Mouse (Mus musculus) left cerebral cortex, postnatal 36 days (tissue): ENCODE measurements at regions not wholly inside any gene's neighbourhood (a gene's known extent, or its start where the extent isn't known, plus 50 kb on each side); places are given as distances from the start of the nearest gene placed in this dataset.

Experiments used
- DNase-seq, 2 experiments: peaks; one replicate each; pipeline ENCODE4 v3.0.0; 2021 to 2022; ENCODE audit warnings: low spot score in 2 of 2, mixed read lengths in 1 of 2
- intact Hi-C: fragments of 180-260 bp; cut with DNase I; formaldehyde crosslinking; loops from one replicate; pipeline ENCODE4 v1.15.1; 2025

DNA sequence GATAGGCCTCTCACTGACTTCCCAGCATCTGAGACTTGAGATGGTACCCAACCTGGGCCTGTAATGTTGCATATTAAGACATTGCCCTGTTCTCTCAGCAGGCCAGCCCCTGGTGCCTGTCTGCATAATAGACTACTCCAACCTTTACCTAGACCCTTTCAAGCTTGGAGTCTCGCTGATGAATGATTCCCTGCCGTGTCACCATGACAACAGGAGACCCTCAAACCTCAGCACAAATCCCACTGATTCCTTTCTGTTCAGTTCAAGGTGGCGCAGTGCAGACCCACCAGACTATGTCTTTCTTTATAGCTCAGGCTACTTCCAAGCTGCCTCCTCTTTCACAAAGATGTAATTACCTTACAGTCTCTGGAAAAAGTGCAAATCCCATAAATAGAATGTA lies 172.0 kb downstream of the Dcdc2c start:
- intact Hi-C loops, result no loop called here

DNA sequence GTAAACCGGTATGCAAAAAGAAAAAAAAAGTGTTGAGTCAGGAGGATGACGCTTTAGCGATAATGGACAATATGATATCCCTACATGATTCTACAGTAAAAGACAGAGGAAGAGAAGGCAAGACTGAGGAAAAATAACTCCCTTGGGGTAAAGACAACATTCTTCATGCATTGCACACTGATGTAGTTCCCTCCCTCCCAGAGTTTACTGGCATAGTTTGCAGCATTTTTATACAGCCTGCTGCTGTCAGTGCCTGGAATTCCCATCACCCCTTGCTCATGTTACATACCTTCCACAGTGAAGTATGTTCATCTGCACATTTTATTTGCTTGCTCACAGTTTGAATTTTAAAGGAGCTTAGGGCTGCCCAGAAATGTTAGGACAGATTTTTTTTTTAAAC lies 174.2 kb downstream of the Dcdc2c start:
- intact Hi-C loops, result no loop called here
- DNase-seq, result no peak

More for the DNA sequence above, 172.0 kb downstream of the Dcdc2c start:
- no peak for DNase-seq

GRCm38 (mm10) chr12:28377373-28377772 lies 174.8 kb downstream of the Dcdc2c start:
- DNase-seq, result no peak
- intact Hi-C loops, result no loop called here

GRCm38 (mm10) chr12:28376770-28377169 lies 175.4 kb downstream of the Dcdc2c start:
- intact Hi-C loops, result no loop called here
- no peak for DNase-seq

GRCm38 (mm10) chr12:28365304-28365703 lies 186.9 kb downstream of the Dcdc2c start:
- no peak for DNase-seq
- intact Hi-C loops, result no loop called here

DNA sequence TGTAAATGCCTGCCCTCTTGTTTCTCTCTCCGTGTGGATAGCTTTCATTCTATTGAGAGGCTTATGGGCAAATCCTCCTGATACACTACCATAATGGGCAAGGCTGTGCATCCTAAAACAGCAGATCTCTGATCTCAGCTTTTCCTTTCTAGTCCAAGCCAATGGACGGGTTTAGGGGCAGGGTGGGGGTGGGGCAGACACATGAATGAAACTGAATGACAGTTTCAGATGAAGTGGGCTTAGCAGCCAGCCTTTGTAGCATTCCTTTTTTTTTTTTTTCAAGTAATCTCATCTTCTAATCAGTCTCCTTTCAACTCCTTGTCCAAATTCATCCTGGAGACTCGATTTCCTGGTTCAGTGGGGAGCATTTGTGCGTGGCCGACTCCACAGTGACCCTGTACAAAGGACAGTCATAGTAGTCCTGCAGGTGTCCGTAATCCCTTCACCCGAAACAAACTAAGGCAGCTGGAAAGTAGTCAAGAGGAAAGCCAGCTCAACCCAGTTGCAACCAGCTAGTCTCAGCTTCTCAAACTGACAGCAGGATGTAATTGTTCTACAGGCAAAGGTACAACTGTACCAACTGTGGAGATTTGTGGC lies 193.4 kb downstream of the Dcdc2c start:
- intact Hi-C loops, result no loop called here

DNA sequence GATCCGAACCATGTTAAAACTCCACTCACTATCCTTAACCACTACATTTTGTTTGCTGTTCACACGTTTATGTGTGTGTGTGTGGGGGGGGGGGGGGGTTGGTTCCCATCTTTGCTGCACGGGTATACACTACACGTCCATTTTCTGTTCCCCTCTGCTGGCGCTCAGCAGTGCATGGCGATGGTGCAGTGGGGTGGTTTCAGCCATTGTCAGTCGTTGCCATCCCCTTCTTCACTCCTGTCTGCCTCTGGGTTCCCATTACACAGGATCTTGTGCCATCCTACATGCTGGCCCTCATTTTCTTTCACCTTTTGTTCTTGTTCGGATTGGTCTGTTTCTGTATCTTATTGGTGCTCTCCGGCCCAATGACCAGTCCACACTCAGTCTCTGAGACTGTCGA lies 194.4 kb downstream of the Dcdc2c start:
- DNase-seq, result no peak
- intact Hi-C loops, result no loop called here

More for the DNA sequence above, 193.4 kb downstream of the Dcdc2c start:
- DNase-seq, result no peak

- DNase-seq, result no peak
- intact Hi-C loops, result no loop called here
These were observed 199.1 kb downstream of the Dcdc2c start for GRCm38 (mm10) chr12:28353140-28353539.

- intact Hi-C loops, result no loop called here
- no peak for DNase-seq
These were observed 199.6 kb downstream of the Dcdc2c start for GRCm38 (mm10) chr12:28352571-28352970.

DNA sequence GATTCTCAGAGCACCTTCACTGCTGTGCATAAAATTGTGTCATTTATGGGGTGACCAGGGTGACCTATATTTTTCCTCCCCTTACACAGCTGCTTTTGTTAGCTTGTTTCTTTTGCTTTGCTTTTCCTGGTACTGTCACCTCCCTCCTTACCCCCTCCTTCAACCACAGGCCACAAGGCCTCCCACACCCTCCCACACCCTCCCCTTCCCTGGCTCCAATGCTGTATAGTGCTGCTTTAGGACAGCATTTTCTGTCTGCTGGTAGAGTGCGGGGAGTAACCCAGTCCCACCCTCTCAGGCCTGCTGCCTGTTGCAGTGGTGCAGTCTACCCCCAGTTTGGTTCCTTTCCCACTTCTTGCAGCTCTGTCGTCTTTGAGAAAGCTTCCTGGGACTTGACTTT lies 209.5 kb downstream of the Dcdc2c start:
- intact Hi-C loops, result no loop called here
- no peak for DNase-seq

GRCm38 (mm10) chr12:28332591-28332990 lies 219.6 kb downstream of the Dcdc2c start:
- intact Hi-C loops, result no loop called here
- DNase-seq, result no peak

DNA sequence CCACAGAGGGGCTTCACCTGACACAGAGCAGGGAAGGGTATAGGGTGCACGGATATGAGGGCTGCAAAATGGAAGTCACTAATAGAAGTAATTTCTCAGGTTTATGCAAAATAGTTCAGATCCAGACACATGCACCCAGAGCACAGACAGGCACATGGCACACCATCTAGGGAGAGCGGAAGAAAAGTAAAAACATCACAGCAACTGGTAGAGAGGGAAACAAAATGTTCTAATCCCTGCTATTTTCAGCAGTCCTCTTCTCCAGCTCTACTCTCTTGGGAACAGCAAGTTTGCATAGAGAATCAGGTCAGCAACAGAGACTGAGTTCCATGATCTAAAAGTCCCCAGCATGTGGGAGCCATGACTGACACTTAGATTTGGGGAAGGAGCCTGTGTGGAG lies 220.4 kb downstream of the Dcdc2c start:
- DNase-seq, result peak in 1 of 2 experiments; percentile 5
- intact Hi-C loops, result no loop called here

DNA sequence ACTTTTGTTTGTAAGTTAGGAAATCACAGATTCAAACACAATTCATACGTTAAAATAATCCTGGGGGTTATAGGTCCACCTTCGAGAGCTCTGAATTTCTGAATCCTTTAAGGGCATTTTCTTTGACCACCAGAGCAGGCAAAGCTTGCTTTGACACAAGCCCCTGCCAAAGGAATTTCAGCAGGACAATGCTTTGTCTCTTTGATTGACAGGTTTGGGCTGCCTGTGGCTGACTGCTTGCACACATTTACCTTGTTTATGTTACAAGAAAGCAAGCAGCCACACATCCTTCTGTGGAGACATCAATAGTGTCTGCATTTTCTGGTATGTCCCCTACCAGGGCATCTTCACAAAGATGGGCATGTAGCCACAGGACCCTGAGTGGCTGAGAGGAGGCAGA lies 228.5 kb downstream of the Dcdc2c start:
- intact Hi-C loops, result no loop called here
- DNase-seq, result no peak

DNA sequence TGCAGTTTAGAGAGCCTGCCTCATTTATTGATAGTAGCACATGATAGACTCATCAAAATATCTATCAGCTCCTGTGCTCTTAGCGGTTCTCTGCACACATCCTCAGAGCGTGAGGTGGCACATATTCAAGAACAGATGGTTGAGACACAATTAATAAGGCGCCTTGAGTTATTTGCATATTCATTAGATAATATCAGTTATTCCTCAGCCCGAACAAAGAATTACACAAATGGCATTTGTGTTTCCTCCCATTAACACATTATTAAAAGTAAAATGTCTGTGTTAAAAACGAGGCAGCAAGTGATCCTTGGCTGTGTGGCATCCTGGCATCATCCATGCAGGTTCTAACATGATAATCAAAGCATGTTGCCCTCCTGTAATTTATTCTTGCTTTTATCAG lies 243.0 kb downstream of the Dcdc2c start:
- intact Hi-C loops, result no loop called here
- DNase-seq, result no peak

DNA sequence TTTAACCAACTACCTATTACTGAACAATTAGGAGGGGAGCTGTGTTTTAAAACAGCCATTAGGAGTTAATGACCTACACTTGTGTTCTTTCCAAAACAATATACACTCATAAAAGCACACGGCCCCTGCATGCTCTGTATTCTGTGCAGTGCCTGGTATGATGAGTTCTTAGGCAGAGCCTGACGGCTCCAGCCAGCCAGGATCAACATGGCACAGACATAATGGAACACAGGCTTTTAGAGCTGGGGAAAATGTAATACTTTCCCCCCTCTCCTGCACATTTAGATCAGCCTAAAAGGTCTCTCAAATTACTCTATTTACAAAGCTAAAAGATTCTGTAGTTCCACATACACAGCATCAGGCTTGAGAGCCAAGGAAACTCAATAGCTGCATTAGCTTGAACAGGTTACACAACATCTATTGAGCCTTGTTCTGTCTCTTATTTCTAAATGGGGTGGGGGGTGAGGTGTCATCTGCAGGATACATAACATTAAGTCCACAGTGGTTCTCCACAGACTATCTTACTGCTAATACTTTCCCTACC lies 250.1 kb downstream of the Dcdc2c start:
- intact Hi-C loops, result no loop called here
- DNase-seq, result no peak

- DNase-seq, result no peak
- intact Hi-C loops, result no loop called here
These were observed 263.8 kb downstream of the Dcdc2c start for GRCm38 (mm10) chr12:28288376-28288896.

GRCm38 (mm10) chr12:28255524-28255923 lies 296.7 kb downstream of the Dcdc2c start:
- DNase-seq, result no peak
- intact Hi-C loops, result no loop called here

GRCm38 (mm10) chr12:28250526-28250925 lies 301.7 kb downstream of the Dcdc2c start:
- intact Hi-C loops, result no loop called here
- DNase-seq, result no peak

GRCm38 (mm10) chr12:28248749-28249148 lies 303.4 kb downstream of the Dcdc2c start:
- DNase-seq, result peak; percentile 32 to 41
- intact Hi-C loops, result loop anchor here (5.0 kb wide), 1 partner anchor 906 kb away; the partner anchor contains the start of gene Sox11

DNA sequence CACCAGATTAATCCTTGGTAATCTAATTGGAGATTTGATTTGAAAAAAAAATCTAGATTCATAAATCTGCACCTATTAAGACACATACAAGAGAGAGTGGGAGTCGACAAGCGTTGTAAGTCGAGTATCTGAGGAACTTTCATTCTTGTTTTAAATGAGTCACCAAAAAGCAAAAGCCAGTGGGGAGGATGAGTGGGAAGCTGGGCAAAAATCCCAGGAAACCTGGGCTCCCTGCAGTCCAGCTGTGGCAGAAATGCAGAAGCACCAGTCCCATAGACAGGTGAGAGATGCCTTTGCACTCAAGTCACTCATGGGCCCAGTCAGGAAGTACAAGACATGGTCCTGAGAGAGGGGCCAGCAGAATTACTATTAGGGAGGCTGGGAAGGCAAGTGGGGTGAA lies 303.9 kb downstream of the Dcdc2c start:
- intact Hi-C loops, result loop anchor here (5.0 kb wide), 1 partner anchor 906 kb away; the partner anchor contains the start of gene Sox11
- DNase-seq, result peak; percentile 15 to 33

GRCm38 (mm10) chr12:28238016-28238415 lies 314.2 kb downstream of the Dcdc2c start:
- intact Hi-C loops, result loop anchor here (5.0 kb wide), 1 partner anchor 306 kb away; no protein-coding TSS in a partner anchor
- peak; percentile 18 to 49 for DNase-seq
